Mouse (Mus musculus) gastrocnemius, adult 2 months (tissue): Measurements from ENCODE around the gene Mybbp1a. TPM values are rescaled to one million over a fixed set of nuclear protein-coding genes. Genes with fewer than 3 reads are reported as not detected.
"Not testable (repeated sequence)": the region's sequence is repeated elsewhere in the genome, so short reads cannot be mapped to it uniquely, and the experiment has no call there.

Experiments
- DNase-seq: peaks from one replicate; pipeline ENCODE4 v3.0.0; 2022
- H3K27ac ChIP-seq: fragments of 200-600 bp; 2 replicates; pipeline ENCODE4 v1.8.1; 2022; ENCODE audit warnings: mild to moderate bottlenecking
- H3K4me3 ChIP-seq: fragments of 200-600 bp; 2 replicates; pipeline ENCODE4 v1.8.1; 2022; ENCODE audit warnings: mild to moderate bottlenecking, moderate library complexity
- CTCF ChIP-seq: fragments of 200-600 bp; IDR thresholded peaks from 2 replicates; pipeline ENCODE4 v1.8.1; 2022; ENCODE audit warnings: antibody characterized with exemption, mild to moderate bottlenecking, moderate library complexity
- intact Hi-C: fragments of 180-260 bp; cut with DNase I; formaldehyde crosslinking; loops from one replicate; pipeline ENCODE4 v1.15.1; 2025
- total RNA-seq, 2 experiments: library from RNA; stranded (reverse); gene quantifications; 2 replicates each; pipeline ENCODE4 v1.2.3; 2021

Mybbp1a gene
- total RNA-seq, 2 experiments from 2014 or later = 60.2 to 60.9 TPM

GRCm38 (mm10) chr11:72434963-72435693 lies 6.0 kb upstream of the Mybbp1a start, which contains the start of gene Ggt6:
Ggt6 (plus strand) TSS chr11:72435526.
- intact Hi-C loops = loop anchor here (5.0 kb wide), 1 partner anchor 127 kb away; no protein-coding TSS in a partner anchor
- Histone ChIP-seq H3K4me3 (no peak within 1 kb of the TSS), H3K27ac (peak within 1 kb of the TSS; percentile 68)
- DNase-seq = no peak
- no peak for TF ChIP-seq CTCF

GRCm38 (mm10) chr11:72435694-72436045 lies 5.5 kb upstream of the Mybbp1a start:
- H3K4me3 ChIP-seq = no peak overlapping the region
- DNase-seq = peak; percentile 58
- peak overlapping the region; percentile 68 for H3K27ac ChIP-seq
- intact Hi-C loops = no loop called here
- no peak for TF ChIP-seq CTCF

- Histone ChIP-seq H3K27ac (peak overlapping the region; percentile 5; the same call in 1 of the 2 replicates), H3K4me3 (no peak overlapping the region)
- TF ChIP-seq CTCF = no peak
- DNase-seq = peak; percentile 83
- intact Hi-C loops = no loop called here
These were observed 4.9 kb upstream of the Mybbp1a start for GRCm38 (mm10) chr11:72436271-72436670.

GRCm38 (mm10) chr11:72436756-72437650 lies 4.2 kb upstream of the Mybbp1a start:
- peak; percentile 72 for DNase-seq
- intact Hi-C loops = no loop called here
- Histone ChIP-seq H3K4me3 (no peak overlapping the region), H3K27ac (0 out of 2 replicates have a peak overlapping the region, but pooled peaks have one; percentile 24)
- TF ChIP-seq CTCF = no peak

- Histone ChIP-seq H3K4me3 (no peak overlapping the region), H3K27ac (no peak overlapping the region)
- intact Hi-C loops = no loop called here
- no peak for TF ChIP-seq CTCF
- DNase-seq = no peak
These were observed 2.7 kb upstream of the Mybbp1a start for GRCm38 (mm10) chr11:72438411-72438810.

- not testable (repeated sequence) for DNase-seq
- Histone ChIP-seq H3K4me3 (peak overlapping the region; percentile 78), H3K27ac (peak overlapping the region; percentile 90)
- intact Hi-C loops = loop anchor here (5.0 kb wide), 1 partner anchor 47 kb away; the partner anchor contains the start of gene Spns2
These were observed 574 bp upstream of the Mybbp1a start for GRCm38 (mm10) chr11:72440597-72440964.

- no peak overlapping the region for H3K4me3 ChIP-seq
- intact Hi-C loops = no loop called here
- H3K27ac ChIP-seq = no peak overlapping the region
- DNase-seq = no peak
- TF ChIP-seq CTCF = peak; percentile 76
These were observed 5.4 kb downstream of the Mybbp1a start for GRCm38 (mm10) chr11:72446311-72447105.

GRCm38 (mm10) chr11:72447475-72447874 lies 6.3 kb downstream of the Mybbp1a start:
- peak; percentile 40 for TF ChIP-seq CTCF
- no peak overlapping the region for H3K27ac ChIP-seq
- intact Hi-C loops = no loop called here
- no peak for DNase-seq
- H3K4me3 ChIP-seq = no peak overlapping the region

GRCm38 (mm10) chr11:72452140-72452665 lies 11.0 kb downstream of the Mybbp1a start:
- no peak for TF ChIP-seq CTCF
- no peak for DNase-seq
- Histone ChIP-seq H3K4me3 (no peak overlapping the region), H3K27ac (peak overlapping the region; percentile 60)
- intact Hi-C loops = no loop called here

GRCm38 (mm10) chr11:72453105-72453953 lies 12.2 kb downstream of the Mybbp1a start:
- no peak for TF ChIP-seq CTCF
- intact Hi-C loops = no loop called here
- Histone ChIP-seq H3K27ac (peak overlapping the region; percentile 60), H3K4me3 (no peak overlapping the region)
- DNase-seq = no peak

- no peak for TF ChIP-seq CTCF
- H3K27ac ChIP-seq = peak overlapping the region; percentile 83
- DNase-seq = peak; percentile 53
- intact Hi-C loops = no loop called here
- no peak overlapping the region for H3K4me3 ChIP-seq
These were observed 14.5 kb downstream of the Mybbp1a start for GRCm38 (mm10) chr11:72455694-72456093.
